Mouse (Mus musculus): ENCODE measurements around the gene Lipe.

DNA sequence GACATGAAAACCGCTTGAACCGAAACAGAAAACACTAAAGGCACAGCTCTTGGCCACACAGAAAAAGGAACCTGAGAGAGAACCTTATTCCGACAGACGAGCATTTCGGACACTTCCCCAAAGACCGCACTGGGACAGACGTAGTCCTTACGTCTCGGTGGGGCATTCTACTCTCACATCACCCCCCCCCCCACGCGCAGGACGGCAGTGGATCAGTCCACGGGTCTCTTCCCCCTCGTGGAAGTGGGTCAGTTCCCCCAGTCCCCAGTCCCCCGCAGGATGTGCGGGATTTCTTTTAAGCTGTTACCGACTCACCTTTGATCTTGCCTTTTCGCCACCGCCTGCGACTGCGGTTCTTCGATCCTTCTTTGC is 3.3 kb downstream of the Lipe start:
- TF ChIP-seq CTCF (IDR thresholded peaks at IDR 0.05; ENCODE audit: low read depth, low read length) (no peak), POLR2A (IDR thresholded peaks at IDR 0.05; ENCODE audit: extremely low read depth, insufficient read depth, low read length) (no peak)
